Mouse (Mus musculus) left cerebral cortex, adult 11 months (tissue): ENCODE results near the gene Gins2.
A peak's percentile ranks its signal among the peaks of the same experiment; 100 is the strongest.

Experiments
- DNase-seq: peaks from one replicate; pipeline ENCODE4 v3.0.0; 2022; ENCODE audit warnings: low spot score

Gene Gins2

GRCm38 (mm10) chr8:120602672-120603071, 13.6 kb upstream of the Gins2 start:
- no peak for DNase-seq

- DNase-seq, result peak; percentile 62
These were observed 10.4 kb upstream of the Gins2 start for GRCm38 (mm10) chr8:120599504-120599903.

- peak; percentile 74 for DNase-seq
These were observed 9.5 kb upstream of the Gins2 start for GRCm38 (mm10) chr8:120598579-120598978.

DNA sequence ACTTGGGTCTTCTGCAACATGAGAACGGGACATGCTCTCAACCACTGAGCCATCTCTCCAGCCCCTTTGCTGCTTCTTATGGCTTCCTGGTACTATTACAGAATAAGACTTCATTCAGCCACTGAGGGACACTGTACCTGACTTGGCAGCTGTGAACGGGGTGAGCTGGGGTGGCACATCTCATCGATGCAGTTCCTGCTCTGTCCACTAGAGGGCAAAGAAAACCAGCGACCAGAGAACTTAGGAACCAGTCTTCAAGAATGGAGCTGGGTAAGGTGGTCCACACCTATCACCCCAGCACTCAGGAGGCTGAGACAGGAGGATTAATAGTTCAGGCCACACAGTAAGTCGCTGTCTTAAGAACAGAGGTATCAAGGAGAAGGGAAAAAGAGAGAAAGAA, 6.9 kb upstream of the Gins2 start:
- no peak for DNase-seq

DNA sequence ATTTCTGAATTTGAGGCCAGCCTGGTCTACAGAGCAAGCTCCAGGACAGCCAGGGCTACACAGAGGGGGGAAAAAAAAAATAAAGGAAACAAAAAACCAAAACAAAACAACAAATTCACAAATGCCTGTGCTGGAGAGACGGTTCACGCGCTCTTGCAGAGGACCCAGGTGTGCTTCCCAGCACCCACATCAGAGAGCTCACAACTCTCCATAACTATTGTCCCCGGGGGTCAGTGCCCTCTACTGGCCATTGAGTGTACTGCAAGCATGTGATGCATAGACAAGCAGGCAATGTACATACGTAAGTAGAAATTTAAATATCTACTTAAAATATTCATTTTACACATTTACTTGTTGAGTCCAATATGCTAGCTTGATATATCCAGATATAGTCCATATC, 5.5 kb upstream of the Gins2 start:
- DNase-seq, result no peak

GRCm38 (mm10) chr8:120591587-120592292, 2.6 kb upstream of the Gins2 start:
- DNase-seq, result no peak

- no peak for DNase-seq
These were observed 817 bp upstream of the Gins2 start for GRCm38 (mm10) chr8:120589921-120590320.

GRCm38 (mm10) chr8:120585521-120585920, 3.6 kb downstream of the Gins2 start:
- DNase-seq, result no peak

- no peak for DNase-seq
These were observed 7.3 kb downstream of the Gins2 start for GRCm38 (mm10) chr8:120581811-120582210.

DNA sequence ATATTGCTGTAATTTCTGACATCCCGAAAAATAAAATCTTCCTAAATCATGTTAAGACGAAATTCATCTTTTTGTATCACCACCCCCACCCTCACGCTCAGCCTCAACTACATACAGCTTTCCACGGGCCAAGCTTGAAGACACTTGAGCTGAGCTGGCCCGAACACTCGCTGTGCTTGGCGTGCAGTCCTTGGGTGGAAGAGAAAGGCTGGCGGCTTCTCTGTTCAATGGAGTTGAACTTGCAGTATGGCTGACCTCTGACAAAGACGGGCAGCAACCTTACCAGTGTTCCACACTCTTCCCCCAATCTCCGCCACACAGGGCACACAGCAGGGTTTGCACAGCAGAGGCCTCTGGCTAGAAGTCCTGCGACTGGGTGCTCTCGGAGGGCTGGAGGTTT, 7.8 kb downstream of the Gins2 start:
- no peak for DNase-seq

DNA sequence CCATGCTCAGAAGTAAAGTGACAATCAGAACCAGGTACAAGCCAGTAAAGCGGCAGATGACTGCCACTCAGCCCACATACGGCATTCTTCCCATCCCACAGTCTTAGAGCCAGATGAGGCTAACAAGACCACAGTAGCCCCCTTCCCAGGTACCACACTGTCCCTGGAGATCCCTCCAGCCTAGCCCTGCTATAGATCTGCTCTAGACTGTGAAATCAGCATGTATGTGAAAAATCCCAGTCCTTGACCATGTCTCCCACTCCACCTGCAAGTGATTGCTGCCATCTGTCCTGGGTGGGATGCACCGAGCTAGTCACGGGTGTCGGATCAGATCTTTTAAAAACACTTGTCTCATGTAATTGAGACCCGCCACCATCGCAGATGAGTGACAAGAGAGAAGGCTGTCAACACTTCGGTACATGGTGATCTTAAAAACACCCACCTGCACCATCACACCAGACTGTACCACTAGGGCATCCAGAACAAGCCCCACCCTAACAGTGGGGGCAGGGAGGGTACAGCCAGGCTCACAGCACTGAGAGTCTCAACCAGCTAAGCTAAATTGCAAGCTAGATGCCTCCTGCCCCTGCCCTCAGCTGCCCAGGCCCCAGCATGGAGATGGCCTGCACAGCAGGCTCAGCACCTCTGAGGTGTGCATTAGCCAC, 8.6 kb downstream of the Gins2 start:
- no peak for DNase-seq

GRCm38 (mm10) chr8:120577821-120578220, 11.3 kb downstream of the Gins2 start:
- DNase-seq, result no peak

- DNase-seq, result no peak
These were observed 13.3 kb downstream of the Gins2 start for GRCm38 (mm10) chr8:120575801-120576200.

GRCm38 (mm10) chr8:120574941-120575340, 14.2 kb downstream of the Gins2 start:
- DNase-seq, result no peak

- DNase-seq, result no peak
These were observed 15.2 kb downstream of the Gins2 start for GRCm38 (mm10) chr8:120573866-120574265.

- no peak for DNase-seq
These were observed 16.6 kb downstream of the Gins2 start for GRCm38 (mm10) chr8:120572534-120572933.

GRCm38 (mm10) chr8:120571561-120571960, 17.5 kb downstream of the Gins2 start:
- no peak for DNase-seq

DNA sequence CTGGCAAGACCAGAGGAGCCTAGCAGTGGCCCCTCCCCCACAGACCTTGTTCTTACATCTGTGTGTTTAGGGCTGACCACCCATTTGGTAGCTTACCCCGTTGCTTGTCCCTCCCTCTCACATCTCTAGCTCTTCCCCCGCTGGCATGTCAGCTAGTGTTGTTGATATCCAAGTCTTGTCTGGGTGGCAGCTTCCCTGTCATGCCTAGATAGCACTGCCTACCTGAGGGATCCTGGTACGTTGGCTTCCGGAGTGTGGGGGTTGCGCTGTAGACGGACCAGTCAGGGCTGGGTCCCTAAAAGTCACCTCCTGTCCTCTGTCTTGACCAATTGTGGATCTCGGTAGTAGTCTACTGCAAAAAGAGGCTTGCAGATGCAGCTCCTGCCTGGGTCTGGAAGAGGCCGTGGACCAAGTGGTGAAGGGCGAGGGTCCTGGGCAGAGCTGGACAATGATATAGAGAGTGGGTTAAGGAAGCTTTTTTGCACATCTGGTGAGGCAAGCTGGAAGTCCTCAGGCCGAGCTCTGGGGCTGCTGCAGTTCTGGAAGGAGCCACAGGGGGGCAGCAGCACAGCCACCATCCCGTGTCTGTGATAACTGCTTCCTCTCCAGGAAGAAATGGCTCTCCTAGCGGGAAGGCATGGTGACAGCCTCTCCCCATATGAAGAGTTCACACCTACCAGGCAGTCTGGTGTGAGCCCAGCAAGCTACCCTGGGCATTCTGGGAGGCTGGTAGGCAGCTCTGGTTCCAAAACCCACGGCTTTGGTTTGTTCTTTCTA, 19.0 kb downstream of the Gins2 start:
- DNase-seq, result no peak

DNA sequence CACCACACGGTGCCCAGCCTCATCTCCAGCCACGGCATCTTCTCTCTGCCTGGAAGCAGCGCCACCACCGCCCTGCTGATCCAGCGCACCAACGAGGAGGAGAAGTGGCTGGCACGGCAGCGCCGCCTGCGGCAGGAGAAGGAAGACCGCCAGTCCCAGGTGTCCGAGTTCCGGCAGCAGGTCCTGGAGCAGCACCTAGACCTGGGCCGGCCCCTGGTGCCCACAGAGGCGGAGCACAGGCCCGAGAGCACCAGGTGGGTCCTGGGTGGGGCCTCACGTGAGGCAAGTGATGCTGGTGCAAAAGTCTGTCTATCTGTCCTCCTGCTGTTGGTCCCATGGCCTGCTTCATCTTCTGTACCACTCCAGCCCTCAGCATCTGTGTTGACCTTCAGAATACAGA, 20.0 kb downstream of the Gins2 start:
- DNase-seq, result no peak

- no peak for DNase-seq
These were observed 20.8 kb downstream of the Gins2 start for GRCm38 (mm10) chr8:120568164-120568798.

DNA sequence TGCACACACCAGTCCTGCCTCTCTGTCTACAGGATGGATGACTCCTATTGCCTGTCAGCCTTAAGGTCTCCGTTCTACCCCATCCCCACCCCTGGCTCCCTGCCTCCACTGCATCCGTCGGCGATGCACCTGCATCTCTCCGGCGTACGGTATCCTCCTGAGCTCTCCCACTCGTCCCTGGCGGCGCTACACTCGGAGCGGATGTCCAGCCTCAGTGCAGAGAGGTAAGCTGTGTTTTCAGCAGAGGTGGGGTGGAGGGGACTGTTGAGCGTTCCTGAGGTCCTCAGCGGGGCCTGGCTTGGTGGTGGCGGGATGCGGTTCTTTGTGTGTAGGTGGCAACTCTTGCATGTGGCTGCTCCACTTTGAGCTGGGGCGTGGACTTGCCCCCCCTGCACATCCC, 21.4 kb downstream of the Gins2 start:
- DNase-seq, result no peak

- DNase-seq, result no peak
These were observed 22.4 kb downstream of the Gins2 start for GRCm38 (mm10) chr8:120566681-120567080.
